Mouse (Mus musculus) bone marrow, adult 2 months (tissue): ENCODE results near the gene 9130023H24Rik.

Experiments used
- CTCF ChIP-seq: fragments of 200-500 bp; IDR thresholded peaks from 2 replicates; pipeline ENCODE4 v1.5.1; 2011; ENCODE audit warnings: low read length, control low read depth; ENCODE audit not compliant: control insufficient read depth, insufficient read depth
- POLR2A ChIP-seq: fragments of 200-500 bp; IDR thresholded peaks from 2 replicates; pipeline ENCODE4 v1.6.1; 2011; ENCODE audit warnings: low read depth, mild to moderate bottlenecking, control low read depth, low read length, borderline replicate concordance; ENCODE audit not compliant: control insufficient read depth

DNA sequence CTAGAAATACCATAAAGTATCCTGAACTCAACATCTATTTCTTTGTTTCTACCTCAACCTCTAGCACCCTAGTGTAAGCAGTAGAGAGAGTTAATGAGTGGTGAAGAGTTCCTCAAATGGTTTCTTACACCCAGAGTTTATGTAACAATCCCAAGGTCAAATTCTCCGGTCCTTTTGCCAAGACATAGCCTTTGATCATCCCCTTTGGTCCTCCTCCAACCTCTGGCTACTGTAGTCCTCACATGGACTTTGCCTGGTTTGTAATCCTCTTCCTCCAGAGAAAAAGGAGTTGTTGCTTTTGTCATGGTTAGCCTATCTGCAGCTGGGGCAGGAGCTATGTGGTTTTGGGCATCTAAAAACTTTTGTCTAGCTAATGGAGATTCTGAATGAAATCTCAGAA lies 2.4 kb downstream of the 9130023H24Rik start:
- TF ChIP-seq CTCF (no peak), POLR2A (no peak)
